Mouse (Mus musculus): ENCODE results near the gene Cdhr1. TPM values are rescaled to one million over a fixed set of nuclear protein-coding genes. Genes with fewer than 3 reads are reported as not detected.

The Cdhr1 gene
- total RNA-seq, 1 experiment from 2014 or later: not detected

GRCm38 (mm10) chr14:37101531-37101930 is 3.4 kb upstream of the Cdhr1 start:
- no peak for ATAC-seq (replicated peaks in 1 of 2; ENCODE audit: insufficient read depth in 1 of 2, low FRiP score in 2 of 2, low TSS enrichment in 1 of 2, low read depth in 1 of 2, poor library complexity in 2 of 2, severe bottlenecking in 2 of 2)

- ATAC-seq (replicated peaks in 1 of 2; ENCODE audit: insufficient read depth in 1 of 2, low FRiP score in 2 of 2, low TSS enrichment in 1 of 2, low read depth in 1 of 2, poor library complexity in 2 of 2, severe bottlenecking in 2 of 2): no peak
Observed at GRCm38 (mm10) chr14:37095556-37095955, 2.6 kb downstream of the Cdhr1 start.

GRCm38 (mm10) chr14:37094436-37094835 is 3.7 kb downstream of the Cdhr1 start:
- ATAC-seq (replicated peaks in 1 of 2; ENCODE audit: insufficient read depth in 1 of 2, low FRiP score in 2 of 2, low TSS enrichment in 1 of 2, low read depth in 1 of 2, poor library complexity in 2 of 2, severe bottlenecking in 2 of 2): no peak

GRCm38 (mm10) chr14:37083755-37084154 is 14.4 kb downstream of the Cdhr1 start:
- no peak for ATAC-seq (replicated peaks in 1 of 2; ENCODE audit: insufficient read depth in 1 of 2, low FRiP score in 2 of 2, low TSS enrichment in 1 of 2, low read depth in 1 of 2, poor library complexity in 2 of 2, severe bottlenecking in 2 of 2)

- ATAC-seq (replicated peaks in 1 of 2; ENCODE audit: insufficient read depth in 1 of 2, low FRiP score in 2 of 2, low TSS enrichment in 1 of 2, low read depth in 1 of 2, poor library complexity in 2 of 2, severe bottlenecking in 2 of 2): no peak
Observed at GRCm38 (mm10) chr14:37080724-37081123, 17.4 kb downstream of the Cdhr1 start.

- peak; percentile 46 to 71 for ATAC-seq (replicated peaks in 1 of 2; ENCODE audit: insufficient read depth in 1 of 2, low FRiP score in 2 of 2, low TSS enrichment in 1 of 2, low read depth in 1 of 2, poor library complexity in 2 of 2, severe bottlenecking in 2 of 2)
Observed at GRCm38 (mm10) chr14:37068516-37068915, 29.6 kb downstream of the Cdhr1 start.

GRCm38 (mm10) chr14:37067629-37068028 is 30.5 kb downstream of the Cdhr1 start, which contains the start of gene Lrit2:
Gene Lrit2, plus strand, starts transcription at chr14:37067929.
- ATAC-seq (replicated peaks in 1 of 2; ENCODE audit: insufficient read depth in 1 of 2, low FRiP score in 2 of 2, low TSS enrichment in 1 of 2, low read depth in 1 of 2, poor library complexity in 2 of 2, severe bottlenecking in 2 of 2): no peak

GRCm38 (mm10) chr14:37066636-37067035 is 31.5 kb downstream of the Cdhr1 start:
- ATAC-seq (replicated peaks in 1 of 2; ENCODE audit: insufficient read depth in 1 of 2, low FRiP score in 2 of 2, low TSS enrichment in 1 of 2, low read depth in 1 of 2, poor library complexity in 2 of 2, severe bottlenecking in 2 of 2): no peak

- no peak for ATAC-seq (replicated peaks in 1 of 2; ENCODE audit: insufficient read depth in 1 of 2, low FRiP score in 2 of 2, low TSS enrichment in 1 of 2, low read depth in 1 of 2, poor library complexity in 2 of 2, severe bottlenecking in 2 of 2)
Observed at GRCm38 (mm10) chr14:37064849-37065248, 33.3 kb downstream of the Cdhr1 start.

- no peak for ATAC-seq (replicated peaks in 1 of 2; ENCODE audit: insufficient read depth in 1 of 2, low FRiP score in 2 of 2, low TSS enrichment in 1 of 2, low read depth in 1 of 2, poor library complexity in 2 of 2, severe bottlenecking in 2 of 2)
Observed at GRCm38 (mm10) chr14:37048914-37049410, 49.2 kb downstream of the Cdhr1 start, which contains the start of gene Rgr. Gene Rgr, minus strand, starts transcription at chr14:37048964.

- ATAC-seq (replicated peaks in 1 of 2; ENCODE audit: insufficient read depth in 1 of 2, low FRiP score in 2 of 2, low TSS enrichment in 1 of 2, low read depth in 1 of 2, poor library complexity in 2 of 2, severe bottlenecking in 2 of 2): no peak
Observed at GRCm38 (mm10) chr14:37034432-37034831, 63.7 kb downstream of the Cdhr1 start.

GRCm38 (mm10) chr14:37033241-37033640 is 64.9 kb downstream of the Cdhr1 start:
- peak; percentile 84 for ATAC-seq (replicated peaks in 1 of 2; ENCODE audit: insufficient read depth in 1 of 2, low FRiP score in 2 of 2, low TSS enrichment in 1 of 2, low read depth in 1 of 2, poor library complexity in 2 of 2, severe bottlenecking in 2 of 2)

GRCm38 (mm10) chr14:37032481-37033104 is 65.6 kb downstream of the Cdhr1 start:
- no peak for ATAC-seq (replicated peaks in 1 of 2; ENCODE audit: insufficient read depth in 1 of 2, low FRiP score in 2 of 2, low TSS enrichment in 1 of 2, low read depth in 1 of 2, poor library complexity in 2 of 2, severe bottlenecking in 2 of 2)

GRCm38 (mm10) chr14:37028555-37028954 is 69.6 kb downstream of the Cdhr1 start:
- no peak for ATAC-seq (replicated peaks in 1 of 2; ENCODE audit: insufficient read depth in 1 of 2, low FRiP score in 2 of 2, low TSS enrichment in 1 of 2, low read depth in 1 of 2, poor library complexity in 2 of 2, severe bottlenecking in 2 of 2)

GRCm38 (mm10) chr14:37027951-37028350 is 70.2 kb downstream of the Cdhr1 start:
- ATAC-seq (replicated peaks in 1 of 2; ENCODE audit: insufficient read depth in 1 of 2, low FRiP score in 2 of 2, low TSS enrichment in 1 of 2, low read depth in 1 of 2, poor library complexity in 2 of 2, severe bottlenecking in 2 of 2): no peak

Other genes starting within 250 kb of the Cdhr1 start
- 23.0 and 23.7 TPM in 2 replicates for gene Ccser2, start 129.6 kb downstream of the Cdhr1 start, total RNA-seq (2017)
- gene Rgr, start 49.4 kb downstream of the Cdhr1 start, total RNA-seq (2017): not detected in 2 replicates
- not detected in 2 replicates for gene Lrit1, start 43.5 kb downstream of the Cdhr1 start, total RNA-seq (2017)
- not detected in 2 replicates for gene Lrit2, start 30.4 kb downstream of the Cdhr1 start, total RNA-seq (2017)
- gene 2610528A11Rik, start 15.7 kb upstream of the Cdhr1 start, total RNA-seq (2017): 0.40 and 1.1 TPM in 2 replicates
- 107 and 160 TPM in 2 replicates for gene Ghitm, start 36.9 kb upstream of the Cdhr1 start, total RNA-seq (2017)

Data from hematopoietic stem cell, adult 5-6 weeks (primary cell).